Mouse (Mus musculus) hindbrain, embryonic 12.5 days (tissue): Measurements from ENCODE around the gene Agbl3. TPM values are rescaled to one million over a fixed set of nuclear protein-coding genes. Genes with fewer than 3 reads are reported as not detected.

Experiments
- ATAC-seq: fragments of 200-750 bp; cut with Nextera tagmentation; 2 replicates; pipeline ENCODE4 v1.8.0; 2017; ENCODE audit warnings: moderate TSS enrichment; ENCODE audit not compliant: low FRiP score
- H3K27ac ChIP-seq: fragments of 300-500 bp; sonication (generic); 2 replicates; pipeline ENCODE4 v1.5.1; 2016; ENCODE audit warnings: mild to moderate bottlenecking
- H3K27me3 ChIP-seq: fragments of 300-500 bp; sonication (generic); 2 replicates; pipeline ENCODE4 v1.6.1; 2016; ENCODE audit warnings: mild to moderate bottlenecking
- H3K36me3 ChIP-seq: fragments of 300-500 bp; sonication (generic); 2 replicates; pipeline ENCODE4 v1.6.1; 2016; ENCODE audit warnings: mild to moderate bottlenecking
- H3K4me1 ChIP-seq: fragments of 300-500 bp; sonication (generic); 2 replicates; pipeline ENCODE4 v1.6.1; 2016
- H3K4me2 ChIP-seq: fragments of 300-500 bp; sonication (generic); replicated peaks from 2 replicates; pipeline ENCODE4 v1.6.1; 2016; ENCODE audit warnings: mild to moderate bottlenecking
- H3K4me3 ChIP-seq: fragments of 300-500 bp; sonication (generic); 2 replicates; pipeline ENCODE4 v1.5.1; 2016; ENCODE audit warnings: mild to moderate bottlenecking
- H3K9ac ChIP-seq: fragments of 300-500 bp; sonication (generic); 2 replicates; pipeline ENCODE4 v1.6.1; 2016; ENCODE audit warnings: mild to moderate bottlenecking, moderate library complexity
- H3K9me3 ChIP-seq: fragments of 300-500 bp; sonication (generic); replicated peaks from 2 replicates; pipeline ENCODE4 v1.6.1; 2016; ENCODE audit warnings: mild to moderate bottlenecking
- WGBS: fragments of 180-500 bp; shearing (Covaris S2); methylation state at CpG from one replicate; pipeline ENCODE4 v1.1.7; 2016; 5-methylcytosine and 5-hydroxymethylcytosine counted together
- polyA plus RNA-seq: library from polyadenylated mRNA; unstranded; fragments of >200 nt; fragmentation: Nextera tagmentation; extraction: Ambion mirVana; gene quantifications from 2 replicates; pipeline ENCODE4 v1.2.1, GENCODE M21; 2016

Gene Agbl3
- polyA plus RNA-seq, 1 experiment from 2014 or later, result 8.9 TPM

DNA sequence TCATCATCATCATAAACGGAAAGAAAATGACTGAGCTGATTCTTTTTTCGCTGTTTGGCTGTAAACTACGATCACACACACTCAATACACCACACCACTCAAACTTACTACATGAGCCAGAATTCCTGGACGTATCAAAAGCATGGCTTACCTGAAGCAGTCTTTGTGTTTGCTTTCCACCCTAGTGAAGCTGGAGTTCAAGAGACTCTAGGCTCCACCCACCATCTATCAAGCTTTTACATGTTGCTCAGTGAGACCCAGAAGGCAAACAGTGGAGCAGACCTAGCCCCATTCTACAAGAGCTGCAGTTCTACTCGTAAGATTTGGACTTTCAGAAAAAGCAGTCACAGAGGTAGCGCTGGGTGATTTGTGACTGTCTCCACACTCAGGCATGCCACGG lies 122.3 kb downstream of the Agbl3 start:
- no peak overlapping the region for H3K4me3 ChIP-seq
- no peak overlapping the region for H3K9ac ChIP-seq
- peaks cover 5% of the 10 kb centered on the region; the same call in 1 of the 2 replicates for H3K4me1 ChIP-seq
- no peak for ATAC-seq
- peaks cover 69% of the 10 kb centered on the region for H3K36me3 ChIP-seq
- no peaks in the 10 kb centered on the region for H3K27me3 ChIP-seq
- H3K27ac ChIP-seq, result no peak overlapping the region
- no peaks in the 10 kb centered on the region for H3K9me3 ChIP-seq
- no peak overlapping the region for H3K4me2 ChIP-seq
- WGBS, result 94% methylated on average over 7 of the region's 7 CpGs

DNA sequence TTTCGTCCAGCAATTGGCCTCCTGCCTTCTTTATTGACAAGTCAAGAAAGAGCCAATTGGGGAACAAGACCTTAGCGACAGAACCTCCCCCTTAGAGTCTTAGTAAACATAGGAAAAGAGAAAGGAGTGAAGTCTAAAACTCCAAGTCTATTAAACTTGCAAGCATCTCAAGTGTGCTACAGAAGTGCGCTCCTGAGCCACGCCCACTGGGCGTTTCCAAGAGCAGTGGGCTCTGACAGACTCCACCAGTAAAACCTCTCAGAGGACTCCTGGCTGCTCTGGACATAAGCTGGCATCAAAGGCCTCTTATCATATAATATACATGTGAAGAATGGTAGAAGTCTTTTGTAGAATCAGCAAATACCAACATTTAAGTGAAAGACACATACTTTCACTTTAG lies 123.2 kb downstream of the Agbl3 start:
- Histone ChIP-seq H3K36me3 (peaks cover 69% of the 10 kb centered on the region), H3K9ac (no peak overlapping the region), H3K4me1 (peaks cover 5% of the 10 kb centered on the region; the same call in 1 of the 2 replicates), H3K27me3 (no peaks in the 10 kb centered on the region), H3K4me3 (no peak overlapping the region), H3K9me3 (no peaks in the 10 kb centered on the region), H3K27ac (no peak overlapping the region), H3K4me2 (no peak overlapping the region)
- ATAC-seq, result no peak
- 81% methylated on average over 5 of the region's 5 CpGs for WGBS

DNA sequence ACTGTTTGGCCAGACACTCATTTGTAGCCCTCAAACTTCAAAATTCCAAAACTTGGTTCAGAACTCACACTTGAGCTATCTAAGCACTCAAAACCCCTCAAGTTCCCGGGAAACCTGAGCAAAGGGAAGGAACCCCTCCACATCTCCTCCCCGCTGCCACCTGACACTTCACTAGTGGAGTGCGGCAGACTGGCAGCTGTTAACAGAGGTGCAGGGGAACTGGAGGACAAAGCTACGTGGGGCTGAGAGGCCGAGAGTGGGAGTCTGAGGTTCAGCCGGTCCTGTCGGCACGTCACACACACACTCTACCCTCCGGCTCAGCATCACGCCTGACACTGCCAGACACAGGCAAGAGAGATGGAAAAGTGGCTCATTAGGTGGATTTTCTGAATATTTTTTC lies 123.6 kb downstream of the Agbl3 start:
- ATAC-seq, result no peak

DNA sequence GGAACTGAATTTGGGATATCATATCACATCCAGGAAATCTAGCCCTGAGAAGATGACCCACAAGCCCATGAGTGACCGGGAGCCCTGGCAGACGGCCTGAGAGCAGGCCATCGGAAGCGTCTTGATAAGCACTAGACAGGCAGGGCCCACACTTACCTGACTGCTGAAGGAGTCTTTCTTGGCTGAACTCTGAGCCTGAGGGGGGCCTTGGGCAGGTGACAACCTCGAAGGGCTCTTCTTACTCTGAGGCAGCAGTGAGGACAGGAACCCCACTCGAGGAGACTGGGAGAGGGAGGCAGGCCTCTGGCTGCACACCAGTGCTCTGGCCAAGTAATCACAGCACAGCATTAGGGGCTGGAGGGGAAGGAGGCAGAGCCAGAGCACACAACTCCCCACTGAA lies 124.1 kb downstream of the Agbl3 start:
- Histone ChIP-seq H3K4me2 (no peak overlapping the region), H3K9ac (no peak overlapping the region), H3K36me3 (peaks cover 65% of the 10 kb centered on the region), H3K4me1 (peaks cover 6% of the 10 kb centered on the region), H3K4me3 (no peak overlapping the region), H3K27ac (no peak overlapping the region), H3K27me3 (no peaks in the 10 kb centered on the region), H3K9me3 (no peaks in the 10 kb centered on the region)
- no peak for ATAC-seq
- WGBS, result 89% methylated on average over 6 of the region's 6 CpGs

More for the DNA sequence above, 123.6 kb downstream of the Agbl3 start:
- Histone ChIP-seq H3K9ac (no peak overlapping the region), H3K9me3 (no peaks in the 10 kb centered on the region), H3K36me3 (peaks cover 69% of the 10 kb centered on the region), H3K4me3 (no peak overlapping the region), H3K4me1 (peaks cover 5% of the 10 kb centered on the region; the same call in 1 of the 2 replicates), H3K4me2 (no peak overlapping the region), H3K27me3 (no peaks in the 10 kb centered on the region), H3K27ac (no peak overlapping the region)
- 93% methylated on average over 10 of the region's 10 CpGs for WGBS

DNA sequence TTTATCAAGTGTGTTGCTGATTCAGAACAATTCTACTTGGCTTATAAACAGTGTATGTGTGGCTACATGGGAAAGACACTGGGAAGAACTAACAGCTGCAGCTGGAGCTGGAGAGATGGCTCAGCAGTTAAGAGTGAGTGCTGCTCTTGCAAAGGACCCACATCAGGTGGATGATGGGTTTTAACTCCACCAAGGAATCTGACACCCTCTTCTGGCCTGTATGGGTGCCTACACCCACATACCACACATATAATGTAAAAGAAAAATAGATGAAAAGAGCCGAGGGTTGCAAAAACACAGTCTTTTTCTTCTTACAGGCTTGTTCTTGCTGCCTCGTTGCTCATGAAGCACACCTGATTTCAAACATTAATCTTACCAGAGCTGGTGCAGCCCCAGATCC lies 125.9 kb downstream of the Agbl3 start:
- Histone ChIP-seq H3K9me3 (no peaks in the 10 kb centered on the region), H3K4me2 (no peak overlapping the region), H3K4me3 (no peak overlapping the region), H3K4me1 (peaks cover 14% of the 10 kb centered on the region), H3K9ac (no peak overlapping the region), H3K27me3 (no peaks in the 10 kb centered on the region), H3K36me3 (peaks cover 50% of the 10 kb centered on the region), H3K27ac (no peak overlapping the region)
- WGBS, result 80% methylated on average over 2 of the region's 2 CpGs
- ATAC-seq, result no peak

DNA sequence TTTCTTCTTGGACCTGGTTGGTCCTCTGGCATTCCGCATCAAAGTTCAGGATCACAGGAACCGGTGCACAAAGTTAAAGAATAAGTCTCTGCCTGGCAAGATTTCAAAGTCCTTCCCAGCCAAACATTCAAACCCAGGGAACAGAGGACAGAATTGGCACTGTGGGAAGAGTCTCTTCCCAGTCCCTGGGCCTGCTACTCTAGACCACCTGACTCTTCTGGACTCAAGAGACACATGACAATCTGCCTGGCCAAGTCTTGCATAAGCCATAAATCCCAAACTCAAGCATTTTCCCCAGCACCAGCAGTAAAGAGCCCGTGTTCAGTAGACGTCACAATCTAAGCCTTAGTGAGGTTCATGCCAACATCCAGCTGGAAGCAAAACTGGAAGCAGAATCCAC lies 126.4 kb downstream of the Agbl3 start:
- ATAC-seq, result no peak
- H3K27ac ChIP-seq, result no peak overlapping the region
- no peaks in the 10 kb centered on the region for H3K9me3 ChIP-seq
- no peak overlapping the region for H3K9ac ChIP-seq
- peaks cover 14% of the 10 kb centered on the region for H3K4me1 ChIP-seq
- H3K4me2 ChIP-seq, result no peak overlapping the region
- no peak overlapping the region for H3K4me3 ChIP-seq
- 93% methylated on average over 4 of the region's 4 CpGs for WGBS
- peaks cover 47% of the 10 kb centered on the region for H3K36me3 ChIP-seq
- H3K27me3 ChIP-seq, result no peaks in the 10 kb centered on the region

DNA sequence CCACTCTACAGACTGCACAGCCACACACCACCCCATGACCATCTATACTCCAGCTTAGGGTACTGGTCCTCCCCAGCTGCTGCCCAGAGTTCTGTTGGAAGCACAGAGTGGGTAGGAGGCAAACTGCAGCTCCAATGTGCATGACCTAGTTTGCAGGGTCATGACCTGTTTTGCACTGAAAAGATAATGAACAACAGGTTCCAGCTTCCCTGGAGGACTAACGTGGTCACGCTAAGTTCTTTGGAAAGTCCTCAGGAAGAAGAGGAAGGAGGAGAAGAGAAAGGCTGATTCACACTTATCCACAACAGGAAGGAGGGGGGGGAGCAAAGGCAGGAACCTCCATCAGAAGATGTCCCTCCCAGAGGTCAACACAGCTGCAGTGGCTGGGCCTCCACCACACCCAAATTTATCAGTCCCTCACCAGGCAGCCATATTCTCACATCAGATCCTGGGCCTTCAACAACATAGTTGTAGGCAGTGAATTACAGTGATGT lies 126.9 kb downstream of the Agbl3 start:
- WGBS, result 44% methylated on average over 2 of the region's 2 CpGs
- H3K36me3 ChIP-seq, result peaks cover 46% of the 10 kb centered on the region

DNA sequence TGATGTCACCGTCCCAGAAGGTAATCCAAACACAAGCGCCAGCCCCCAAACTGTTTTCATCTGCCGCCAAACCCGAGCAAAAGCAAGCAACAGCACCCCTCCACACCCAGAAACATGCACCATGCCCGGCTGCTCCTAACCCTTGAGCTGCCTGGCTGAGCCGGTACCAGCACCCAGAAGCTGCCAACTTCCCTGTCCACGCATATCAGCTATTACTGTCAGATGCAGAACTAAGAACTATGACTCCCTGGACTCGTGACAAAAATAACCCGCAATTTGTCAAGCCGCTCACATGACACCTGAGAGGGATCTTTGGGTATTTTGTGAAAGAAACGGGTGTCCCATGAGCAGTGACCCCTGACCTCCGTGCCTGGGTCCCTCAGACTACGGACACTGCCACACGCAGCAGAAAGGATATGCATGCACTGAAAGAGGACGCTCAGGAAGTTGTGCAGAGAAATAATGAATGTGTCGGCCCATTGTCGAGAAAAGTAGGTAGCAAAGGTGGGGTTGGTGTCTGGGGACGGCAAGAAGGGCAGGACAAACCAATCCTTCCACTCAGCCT lies 127.5 kb downstream of the Agbl3 start:
- Histone ChIP-seq H3K27ac (no peak overlapping the region), H3K27me3 (no peaks in the 10 kb centered on the region), H3K36me3 (peaks cover 40% of the 10 kb centered on the region), H3K4me3 (no peak overlapping the region), H3K9ac (no peak overlapping the region), H3K4me2 (no peak overlapping the region), H3K9me3 (no peaks in the 10 kb centered on the region), H3K4me1 (peaks cover 9% of the 10 kb centered on the region)
- 89% methylated on average over 18 of the region's 18 CpGs for WGBS
- no peak for ATAC-seq

More for the DNA sequence above, 126.9 kb downstream of the Agbl3 start:
- Histone ChIP-seq H3K27ac (no peak overlapping the region), H3K4me1 (peaks cover 10% of the 10 kb centered on the region), H3K9ac (no peak overlapping the region), H3K27me3 (no peaks in the 10 kb centered on the region), H3K4me2 (no peak overlapping the region), H3K4me3 (no peak overlapping the region), H3K9me3 (no peaks in the 10 kb centered on the region)
- ATAC-seq, result no peak

Other genes with a start within 250 kb of the Agbl3 start
- gene Cald1, start 181.9 kb upstream of the Agbl3 start, polyA plus RNA-seq, result 175 and 198 TPM in 2 replicates
- gene Tmem140, start 82.7 kb downstream of the Agbl3 start, polyA plus RNA-seq, result 1.5 and 1.8 TPM in 2 replicates
- 14.4 TPM in 2 replicates for gene Cyren, start 97.6 kb downstream of the Agbl3 start, polyA plus RNA-seq
- gene Wdr91, start 130.4 kb downstream of the Agbl3 start, polyA plus RNA-seq, result 13.1 and 13.6 TPM in 2 replicates
- gene Stra8, start 139.7 kb downstream of the Agbl3 start, polyA plus RNA-seq, result not detected in 2 replicates
- 0.51 and 0.61 TPM in 2 replicates for gene Slc23a4, start 208.0 kb downstream of the Agbl3 start, polyA plus RNA-seq